Mouse (Mus musculus) induced T-regulatory cell, adult 2 months (primary cell): ENCODE measurements around the gene Ubr3.

ENCODE experiments used
- DNase-seq: peaks from one replicate; pipeline ENCODE4 v3.0.0-alpha.2; 2012; ENCODE audit warnings: low read depth

Gene Ubr3

DNA sequence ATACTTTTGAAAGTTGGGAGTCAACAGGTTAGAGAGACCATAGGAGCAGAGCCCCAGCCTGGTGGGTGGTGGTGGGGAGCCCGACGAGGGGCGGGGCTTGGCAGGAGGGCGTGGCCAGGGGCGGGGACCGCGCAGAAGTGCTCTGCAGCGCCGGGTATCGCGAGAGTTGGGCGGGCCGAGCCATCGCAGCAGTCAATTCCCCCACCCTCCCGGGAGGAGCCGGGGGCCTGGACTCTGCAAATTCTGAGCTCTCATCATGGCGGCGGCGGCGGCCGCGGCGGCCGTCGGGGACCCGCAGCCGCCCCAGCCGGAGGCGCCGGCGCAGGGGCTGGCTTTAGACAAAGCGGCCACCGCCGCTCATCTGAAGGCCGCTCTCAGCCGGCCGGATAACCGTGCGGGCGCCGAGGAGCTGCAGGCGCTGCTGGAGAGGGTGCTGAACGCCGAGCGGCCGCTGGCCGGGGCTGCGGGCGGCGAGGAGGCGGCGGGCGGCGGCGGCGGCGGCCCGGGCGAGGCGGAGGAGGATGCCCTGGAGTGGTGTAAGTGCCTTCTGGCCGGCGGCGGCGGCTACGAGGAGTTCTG is at the start of gene Ubr3:
Gene Ubr3 (plus strand): TSS at position 208 of the 579 bp plus-strand sequence.
- peak; percentile 96 for DNase-seq

DNA sequence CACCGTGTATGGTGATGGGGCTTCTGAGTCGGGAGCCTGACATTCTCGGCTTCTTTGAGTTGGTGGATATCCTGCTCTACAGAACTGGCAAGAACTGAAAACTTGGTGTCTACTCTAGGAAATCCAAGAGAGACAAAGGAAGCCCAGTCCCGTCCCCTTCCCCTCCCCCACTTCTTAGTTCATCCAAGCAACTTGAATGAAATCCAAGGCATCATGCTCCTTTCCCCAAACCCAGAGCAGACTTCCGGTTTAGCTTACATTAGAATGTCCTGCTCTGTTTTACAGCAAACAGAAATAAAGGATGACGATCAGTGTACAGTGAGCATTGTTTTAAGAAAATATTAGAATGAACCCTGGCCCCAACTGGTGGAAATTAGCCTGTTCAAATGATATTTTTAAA is 47.8 kb upstream of the Ubr3 start:
- DNase-seq, result no peak

DNA sequence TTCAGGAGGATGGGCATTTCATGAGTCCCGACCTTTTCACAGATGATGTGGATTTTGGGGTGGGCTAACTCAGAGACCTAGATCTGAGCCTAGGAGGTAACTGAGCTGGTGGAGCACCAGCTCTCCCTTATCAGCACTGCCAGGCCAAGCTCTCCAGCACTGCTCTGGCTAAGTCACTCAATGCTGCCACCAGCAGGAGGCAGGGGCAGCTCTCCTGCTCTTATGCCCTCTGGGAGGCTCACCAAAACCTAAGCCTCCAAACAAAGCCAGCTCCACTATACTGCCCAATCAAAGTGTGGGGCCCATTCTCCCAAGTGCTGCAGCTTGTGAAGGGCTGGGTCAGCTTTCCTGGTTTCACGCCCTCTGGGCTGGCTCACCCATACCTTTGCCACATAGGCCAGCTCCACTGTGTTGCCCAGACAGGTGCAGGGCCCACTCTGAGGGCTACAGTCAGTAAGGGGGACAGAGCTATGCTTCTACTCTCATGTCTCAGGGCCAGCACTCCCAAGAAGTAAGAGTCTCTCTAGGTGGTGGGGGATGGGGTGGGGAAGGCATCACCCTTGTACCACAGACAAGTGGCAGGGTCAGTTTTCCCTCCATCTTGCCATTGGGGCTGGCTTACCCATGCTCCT is 45.5 kb upstream of the Ubr3 start:
- DNase-seq, result no peak

DNA sequence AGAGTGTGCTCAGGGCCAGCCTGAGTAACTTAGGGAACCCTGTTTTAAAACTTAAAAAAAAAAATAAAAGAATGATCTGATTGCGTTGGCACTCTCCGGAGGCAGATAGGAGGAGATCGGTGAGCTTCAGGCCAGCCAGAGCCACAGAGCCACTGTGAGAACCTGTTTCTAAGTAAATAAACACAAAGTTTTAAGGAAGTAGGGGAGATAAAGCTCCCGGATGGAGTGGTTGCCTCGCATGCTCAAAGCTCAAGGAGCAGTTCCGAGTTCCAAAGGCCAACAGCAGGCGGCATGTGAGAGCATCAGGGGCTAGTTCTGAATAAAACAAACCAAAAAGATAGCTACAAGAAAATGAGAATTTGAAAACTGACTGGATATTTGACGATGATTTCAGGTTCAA is 40.7 kb upstream of the Ubr3 start:
- DNase-seq, result peak; percentile 47

DNA sequence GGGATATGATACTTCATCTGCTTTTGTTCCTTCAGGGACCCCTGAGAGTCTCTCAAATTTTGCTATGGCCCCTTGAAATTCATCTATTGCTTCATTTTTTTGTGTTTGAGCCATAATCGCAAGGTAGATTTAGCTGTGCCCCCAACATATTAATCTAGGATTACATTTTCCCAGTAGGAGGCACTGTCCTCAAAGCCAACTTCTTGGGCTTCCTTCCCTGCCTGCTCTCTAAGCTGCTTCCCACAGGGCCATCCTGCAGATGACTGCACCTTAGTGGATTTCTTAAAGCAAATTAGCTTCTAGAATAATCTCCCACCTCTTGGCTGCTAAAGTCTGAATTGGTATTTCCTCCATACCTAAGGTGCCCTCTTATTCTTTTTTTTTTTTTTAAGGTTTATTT is 39.2 kb upstream of the Ubr3 start:
- DNase-seq, result peak; percentile 41

DNA sequence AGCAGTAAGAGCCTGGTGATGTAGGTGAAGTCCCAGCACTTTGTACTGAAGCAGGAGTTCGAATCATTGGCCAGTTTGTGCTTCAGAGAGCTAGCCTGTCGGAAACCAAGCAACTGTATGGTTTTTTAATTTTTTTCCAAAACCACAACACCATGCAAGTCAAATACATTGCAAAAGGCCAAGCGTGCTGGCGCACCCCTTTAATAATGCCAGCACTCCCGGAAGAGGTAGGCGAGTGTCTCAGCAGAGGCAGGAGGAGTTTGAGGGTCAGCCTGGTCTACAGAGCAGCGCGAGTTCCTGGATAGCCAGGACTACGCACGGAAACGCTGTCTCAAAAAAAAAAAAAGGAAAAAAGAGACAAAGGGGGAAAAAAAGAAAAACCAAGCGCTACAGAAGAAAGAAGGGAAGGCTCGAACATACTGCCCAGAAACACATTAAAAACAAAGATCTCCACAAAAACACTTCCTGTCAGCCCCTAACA is 36.0 kb upstream of the Ubr3 start:
- DNase-seq, result no peak

DNA sequence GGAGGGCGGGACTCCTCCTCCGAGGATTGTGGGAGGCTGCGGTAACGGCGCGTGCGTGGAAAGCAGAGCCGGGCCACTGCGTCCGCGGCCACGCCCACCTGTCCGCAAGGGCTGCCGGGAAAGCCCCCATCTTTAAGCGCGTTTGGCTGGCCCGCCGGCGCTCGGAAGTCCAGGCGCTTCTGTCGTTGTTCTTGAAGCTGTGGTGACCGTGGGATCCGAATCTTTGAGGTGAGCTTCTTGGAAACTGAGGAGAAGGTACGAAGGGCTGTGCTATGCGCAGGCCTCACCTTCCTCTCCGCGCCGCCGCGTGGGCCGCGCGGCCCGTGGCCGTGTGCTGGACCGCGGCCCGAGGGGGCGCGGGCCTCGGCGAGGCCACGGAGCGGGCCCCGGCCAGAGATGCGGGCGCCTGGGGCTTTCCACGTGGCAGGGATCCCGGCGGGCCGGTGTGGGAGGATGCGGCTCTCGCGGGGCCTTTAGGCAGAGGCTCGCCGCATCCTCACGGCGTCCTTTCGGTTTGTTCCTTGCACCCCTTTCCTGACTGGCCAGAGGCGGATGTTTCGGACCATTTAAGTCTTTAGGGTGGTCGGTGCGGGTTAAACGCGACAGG is 35.5 kb upstream of the Ubr3 start, which contains the start of gene Ssb:
Gene Ssb (plus strand): TSS at position 78 of the 607 bp plus-strand sequence.
- peak; percentile 96 for DNase-seq

DNA sequence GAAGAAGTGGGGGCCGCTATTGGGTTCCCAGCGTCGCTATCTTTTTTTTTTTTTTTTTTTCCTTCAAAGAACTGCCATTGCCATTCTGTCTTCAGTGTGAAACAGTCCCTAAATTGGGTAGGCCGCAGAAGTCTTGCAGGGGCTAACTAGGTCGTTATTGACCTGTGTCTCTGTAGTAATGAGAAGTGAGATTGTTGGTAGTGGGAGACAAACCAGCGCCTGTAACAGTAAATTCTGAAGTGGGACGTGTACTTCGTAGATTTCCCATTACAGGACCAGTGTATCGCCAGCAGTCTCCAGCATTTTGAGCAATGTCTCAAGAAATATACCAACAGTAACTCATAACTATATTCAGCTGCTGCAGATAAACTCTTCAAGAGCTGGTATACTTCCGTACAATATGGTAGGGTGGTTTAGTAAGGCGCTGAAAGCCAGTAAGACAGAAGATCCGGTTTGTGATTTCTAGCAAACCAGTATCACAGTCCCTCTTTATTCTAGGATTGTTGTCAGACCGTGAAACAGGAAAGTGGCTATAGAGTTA is 34.9 kb upstream of the Ubr3 start:
- DNase-seq, result peak; percentile 66

DNA sequence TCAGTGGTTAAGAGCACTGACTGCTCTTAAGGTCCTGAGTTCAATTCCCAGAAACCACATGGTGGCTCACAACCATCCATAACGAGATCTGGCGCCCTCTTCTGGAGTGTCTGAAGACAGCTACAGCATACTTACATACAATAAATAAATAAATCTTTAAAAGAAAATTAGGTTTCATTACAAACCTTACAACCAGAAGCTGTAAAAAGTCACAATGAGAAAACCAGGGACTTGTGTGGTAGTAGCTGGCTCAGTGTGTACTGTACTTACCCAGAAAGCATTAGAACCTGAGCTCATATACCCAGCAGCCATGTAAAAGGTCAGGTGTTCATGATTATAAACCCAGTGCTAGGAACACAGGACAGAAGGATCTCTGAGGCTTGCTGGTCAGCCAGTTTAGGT is 13.1 kb upstream of the Ubr3 start:
- peak; percentile 40 for DNase-seq

DNA sequence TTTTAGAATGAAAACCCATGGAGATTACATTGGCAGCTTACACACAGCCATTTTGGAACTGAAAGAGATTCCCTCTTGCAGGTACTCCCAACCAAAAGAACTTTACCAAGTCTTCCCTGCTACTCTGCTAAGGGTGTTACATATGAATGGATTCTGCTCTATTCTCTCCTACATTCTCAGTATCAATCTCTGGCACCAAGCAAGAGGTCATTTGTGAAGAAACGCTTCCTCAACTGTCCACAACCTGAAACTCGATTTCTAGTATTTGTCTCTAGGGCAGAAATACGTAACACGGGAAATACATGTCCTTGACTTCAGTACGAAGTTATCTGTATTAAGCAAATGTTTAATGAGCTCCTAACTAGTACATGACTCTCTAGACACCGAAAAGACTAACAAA is 12.5 kb upstream of the Ubr3 start:
- peak; percentile 50 for DNase-seq

DNA sequence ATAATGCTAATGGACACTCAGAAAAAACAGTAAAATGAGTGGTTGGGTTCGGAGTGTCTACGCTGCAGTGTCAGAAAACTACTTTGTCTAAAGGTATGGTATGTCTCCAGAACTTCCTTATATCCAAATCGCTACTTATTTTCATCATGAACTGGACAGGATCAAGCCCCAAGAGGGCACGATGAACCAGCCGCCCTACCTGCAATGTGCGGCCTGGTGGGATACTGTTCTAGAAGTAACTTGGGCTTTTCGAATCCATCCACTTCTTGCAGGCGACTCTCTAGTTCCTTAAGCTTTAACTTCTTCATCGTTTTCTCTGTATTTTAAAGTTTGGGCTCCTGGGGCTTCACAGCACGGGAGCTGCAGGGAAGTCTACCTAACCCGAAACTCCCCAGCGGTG is 12.0 kb upstream of the Ubr3 start:
- no peak for DNase-seq

DNA sequence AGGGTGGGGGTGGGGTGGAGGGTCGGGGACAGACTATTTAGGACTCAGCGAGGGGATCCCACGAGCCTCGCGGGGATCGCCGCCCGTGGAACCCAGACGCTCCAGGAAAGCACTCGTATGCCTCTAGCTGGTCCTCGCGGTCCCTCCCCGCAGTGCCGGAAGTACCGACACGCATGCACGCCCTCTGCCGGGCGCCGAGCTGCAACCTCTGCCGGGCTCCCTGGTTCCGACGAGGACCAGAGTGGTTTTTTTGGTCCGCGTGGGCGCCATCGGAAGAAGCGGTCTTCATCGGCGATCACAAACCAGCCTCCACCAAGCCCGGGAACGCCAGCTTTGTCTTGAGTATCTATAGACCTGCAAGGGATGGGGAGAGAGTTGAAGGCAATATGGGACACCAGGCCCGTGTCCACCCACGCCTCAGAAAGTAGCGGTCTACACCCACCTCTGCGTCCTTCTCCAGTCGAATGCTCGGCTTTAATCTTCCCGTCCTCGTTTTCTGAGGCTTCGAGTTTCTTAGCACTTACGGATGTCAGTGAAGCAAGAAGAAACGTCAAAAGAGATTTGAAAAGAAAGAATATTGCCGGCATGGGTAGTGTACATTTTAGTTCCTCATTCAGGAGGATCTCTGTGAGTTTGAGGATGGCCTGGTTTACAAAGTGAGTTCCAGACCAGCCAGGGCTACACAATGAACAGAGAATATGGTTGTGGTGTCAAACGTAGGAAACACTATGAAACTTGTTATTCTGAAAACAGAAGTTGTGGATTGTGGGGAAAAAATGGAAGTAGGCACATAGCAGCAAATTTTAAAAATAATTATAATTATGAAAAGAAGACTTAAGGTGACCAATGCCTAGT is 11.4 kb upstream of the Ubr3 start, which contains the start of gene Mettl5:
Gene Mettl5 (minus strand): TSS at position 165 of the 855 bp plus-strand sequence.
- DNase-seq, result peak; percentile 94

DNA sequence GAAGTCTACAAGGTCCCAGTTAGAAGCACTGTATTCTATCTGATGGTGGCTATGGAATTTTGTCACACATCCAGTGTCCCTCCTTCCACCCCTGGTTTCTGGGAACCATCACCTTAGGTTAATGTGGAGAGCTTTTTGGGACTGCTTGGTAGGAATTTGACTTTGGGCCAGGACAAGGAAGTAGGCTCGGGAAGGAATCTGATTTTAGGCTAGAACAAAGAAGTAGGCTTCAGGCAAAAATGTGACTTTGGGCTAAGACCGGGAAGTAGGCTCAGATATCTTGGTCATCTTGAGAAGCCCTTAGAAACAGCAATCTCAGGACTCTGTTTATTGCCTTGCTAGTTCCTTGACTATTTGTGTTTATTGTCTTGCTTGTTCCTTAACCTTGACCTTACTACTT is 8.1 kb upstream of the Ubr3 start:
- DNase-seq, result no peak

DNA sequence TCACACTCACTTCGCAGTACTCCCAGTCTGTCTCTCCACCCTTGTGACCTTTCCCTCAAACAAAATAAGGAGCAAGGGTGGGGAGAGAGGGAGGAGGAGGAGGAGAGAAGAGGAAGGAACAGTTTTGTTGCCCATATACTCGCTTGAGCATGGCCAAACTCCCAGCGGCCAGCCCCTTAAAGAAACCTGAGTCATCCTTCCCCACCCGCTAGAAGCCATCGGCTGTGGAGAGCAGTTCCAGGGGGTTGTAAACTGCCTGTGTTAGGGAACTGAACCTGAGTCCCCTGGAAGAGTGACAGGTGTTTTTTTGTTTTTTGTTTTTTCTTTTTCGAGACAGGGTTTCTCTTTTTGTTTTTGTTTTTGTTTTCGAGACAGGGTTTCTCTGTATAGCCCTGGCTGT is 6.2 kb upstream of the Ubr3 start:
- DNase-seq, result no peak

DNA sequence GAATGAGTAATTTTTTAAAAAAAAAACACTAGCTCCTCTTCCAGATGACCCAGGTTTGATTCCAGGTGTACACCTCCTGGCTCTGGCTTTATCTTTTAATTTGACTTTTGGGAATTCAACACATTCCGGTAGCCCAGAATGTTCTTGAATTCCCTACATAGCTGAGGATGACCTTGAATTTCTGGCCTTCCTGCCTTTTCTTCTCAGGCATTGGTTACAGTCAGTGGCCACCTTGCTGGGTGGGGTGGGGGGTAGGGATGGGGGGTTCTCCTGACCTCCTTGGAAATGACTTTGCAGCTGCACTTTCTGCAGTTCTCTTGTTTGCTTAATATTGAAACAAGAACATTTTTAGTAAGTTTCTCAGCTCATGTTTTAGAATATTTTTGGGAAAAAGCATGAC is 3.9 kb upstream of the Ubr3 start:
- DNase-seq, result no peak

DNA sequence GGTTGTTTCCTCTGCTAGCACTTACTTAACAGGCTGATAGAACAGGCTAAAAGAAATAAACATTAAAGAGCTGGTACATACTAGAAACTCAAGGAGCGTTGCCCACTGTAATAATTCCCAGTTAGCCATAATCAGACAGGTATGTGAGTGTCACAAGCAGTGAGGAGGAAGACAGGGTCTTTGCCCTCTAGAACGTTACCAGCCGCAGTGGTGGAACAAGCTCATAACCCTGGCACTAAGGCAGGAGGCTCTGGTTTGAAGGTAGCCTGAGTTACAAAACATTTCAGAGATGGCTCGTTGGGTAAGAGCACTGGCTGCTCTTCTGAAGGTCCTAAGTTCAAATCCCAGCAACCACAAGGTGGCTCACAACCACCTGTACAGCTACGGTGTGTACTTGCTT is 3.2 kb upstream of the Ubr3 start:
- no peak for DNase-seq

DNA sequence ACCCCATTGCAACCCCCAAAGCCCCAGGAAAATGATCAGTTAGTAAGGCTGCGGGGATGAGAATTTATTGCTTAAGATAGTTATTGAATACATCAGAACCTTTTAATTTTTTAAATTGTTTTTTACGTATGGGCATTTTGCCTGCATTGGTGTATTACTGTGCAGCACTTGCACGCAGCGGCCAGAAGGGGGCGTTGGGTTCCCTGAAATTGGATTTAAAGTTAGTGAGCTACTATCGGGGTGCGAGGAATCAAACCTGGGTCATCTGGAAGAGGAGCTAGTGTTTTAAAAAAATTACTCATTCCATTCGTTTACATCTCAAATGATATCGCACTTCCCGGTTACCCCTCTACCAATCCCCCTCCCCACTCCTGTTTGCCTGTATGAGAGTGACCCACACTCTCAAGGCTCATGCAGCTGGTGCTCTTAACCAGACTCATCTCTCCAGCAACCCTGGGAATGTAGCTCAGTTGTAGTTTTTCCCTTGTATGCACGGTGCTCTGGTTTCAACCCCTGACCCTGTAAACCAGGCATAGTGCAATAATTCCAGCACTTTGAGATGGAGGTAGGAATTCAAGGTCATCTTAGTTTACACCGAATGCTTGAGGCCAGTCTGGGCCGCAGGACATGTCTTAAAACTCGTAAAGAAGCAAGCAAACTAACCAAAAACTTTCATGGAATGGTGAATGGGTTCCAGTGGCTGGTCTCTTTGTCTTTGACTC is 1.4 kb upstream of the Ubr3 start:
- DNase-seq, result peak; percentile 68

DNA sequence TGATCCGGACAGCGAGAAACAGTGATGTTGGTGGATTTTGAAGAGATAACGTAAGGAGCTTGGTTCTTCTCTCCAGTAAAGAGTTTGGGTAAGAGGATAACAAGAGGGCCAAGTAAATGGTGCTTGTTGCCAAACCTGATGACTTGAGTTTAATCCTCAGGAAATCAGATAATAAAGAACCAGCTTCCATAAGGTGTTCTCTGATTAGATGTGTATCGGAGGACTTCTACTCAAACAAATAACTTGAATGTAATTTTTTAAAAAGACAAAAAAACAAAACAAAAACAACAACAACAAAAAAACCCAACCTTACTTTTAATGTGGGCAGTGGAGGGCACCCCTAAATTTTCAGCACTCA is 843 bp upstream of the Ubr3 start:
- DNase-seq, result peak; percentile 29

DNA sequence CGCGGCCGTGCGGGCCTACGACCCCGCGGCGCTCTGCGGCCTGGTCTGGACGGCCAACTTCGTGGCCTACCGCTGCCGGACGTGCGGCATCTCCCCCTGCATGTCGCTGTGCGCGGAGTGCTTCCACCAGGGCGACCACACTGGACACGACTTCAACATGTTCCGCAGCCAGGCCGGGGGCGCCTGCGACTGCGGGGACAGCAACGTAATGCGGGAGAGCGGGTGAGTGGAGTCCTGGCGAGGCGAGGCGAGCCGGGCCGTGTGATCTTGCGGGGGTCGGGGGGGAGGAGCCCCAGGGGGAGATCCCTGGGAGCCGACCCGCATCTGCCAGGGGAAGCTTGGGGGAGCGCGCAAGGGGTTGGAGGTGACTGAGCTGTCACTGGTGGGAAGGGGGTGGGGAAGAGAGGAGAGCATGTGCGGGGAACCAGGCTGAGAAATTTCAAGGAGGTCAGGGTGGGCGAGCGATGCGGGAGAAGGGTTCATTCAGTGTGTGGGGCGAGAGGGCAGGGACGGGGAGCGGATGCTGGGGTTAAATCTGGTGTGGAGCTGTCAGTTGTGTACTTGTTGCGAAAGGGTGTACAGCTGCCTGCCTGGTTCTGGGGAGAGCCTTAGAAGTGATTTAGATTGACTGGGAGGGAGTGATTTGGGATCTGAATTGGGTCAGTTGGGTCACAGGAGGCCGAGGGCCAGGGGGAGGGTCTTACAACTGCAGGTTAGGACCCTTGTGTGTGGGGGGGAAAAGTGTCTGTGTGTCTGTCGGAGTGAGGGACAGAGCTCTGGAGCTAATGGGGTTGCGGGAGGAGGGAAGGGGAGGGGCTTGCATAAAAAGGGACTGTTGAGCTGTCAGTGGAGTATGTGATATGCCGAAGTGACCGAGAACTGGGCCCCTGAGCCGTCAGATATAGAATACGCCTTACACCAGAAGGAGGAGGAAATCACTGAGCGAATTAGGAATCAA is 851 bp downstream of the Ubr3 start:
- DNase-seq, result peak; percentile 80

DNA sequence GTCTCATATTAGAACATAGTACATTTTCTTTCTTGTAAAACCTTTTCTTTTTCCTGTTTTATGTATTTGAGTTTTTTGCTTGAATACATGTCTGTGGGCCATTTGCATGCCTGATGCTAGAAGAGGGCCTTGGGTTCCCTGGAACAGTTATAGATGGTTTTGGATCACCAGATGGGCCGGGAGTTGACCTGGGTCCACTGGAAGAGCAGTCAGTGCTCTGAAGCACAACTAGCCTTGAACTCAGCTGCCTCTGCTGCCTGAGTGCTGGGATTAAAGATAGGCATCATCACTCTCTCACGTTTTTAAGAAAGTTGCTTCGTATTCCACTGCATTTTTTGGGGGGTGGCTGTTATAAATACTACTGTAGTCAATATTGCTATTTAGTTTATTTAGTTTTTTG is 6.5 kb downstream of the Ubr3 start:
- no peak for DNase-seq
